Mouse (Mus musculus) liver, adult 2 months (tissue): ENCODE data around the gene Tenm2. TPM values are rescaled to one million over a fixed set of nuclear protein-coding genes. Genes with fewer than 3 reads are reported as not detected.
A peak's percentile ranks its signal among the peaks of the same experiment; 100 is the strongest.

Experiments used
- DNase-seq: peaks from one replicate; pipeline ENCODE4 v3.0.0-alpha.2; 2011; ENCODE audit warnings: low read depth, low spot score; ENCODE audit errors: extremely low read depth
- H3K27ac ChIP-seq: fragments of 200-500 bp; replicated peaks from 2 replicates; pipeline ENCODE4 v1.5.1; 2012; ENCODE audit warnings: low read depth, mild to moderate bottlenecking, control low read depth, inconsistent platforms, low read length; ENCODE audit not compliant: insufficient read depth
- H3K27me3 ChIP-seq: fragments of 200-500 bp; 2 replicates; pipeline ENCODE4 v1.6.1; 2012; ENCODE audit warnings: mild to moderate bottlenecking, moderate library complexity, low read length, inconsistent platforms; ENCODE audit not compliant: control insufficient read depth, insufficient read depth
- H3K36me3 ChIP-seq: fragments of 200-500 bp; 2 replicates; pipeline ENCODE4 v1.6.1; 2012; ENCODE audit warnings: low read length, inconsistent platforms; ENCODE audit not compliant: control insufficient read depth, insufficient read depth
- H3K4me1 ChIP-seq: fragments of 200-500 bp; 2 replicates; pipeline ENCODE4 v1.6.1; 2011; ENCODE audit warnings: low read length; ENCODE audit not compliant: control insufficient read depth, insufficient read depth
- H3K4me3 ChIP-seq: fragments of 200-500 bp; 2 replicates; pipeline ENCODE4 v1.5.1; 2011; ENCODE audit warnings: low read depth, mild to moderate bottlenecking, control low read depth, low read length, moderate library complexity; ENCODE audit not compliant: insufficient read depth
- H3K79me2 ChIP-seq: fragments of 200-500 bp; 2 replicates; pipeline ENCODE4 v1.6.1; 2012; ENCODE audit warnings: inconsistent platforms, mild to moderate bottlenecking, low read length, moderate library complexity; ENCODE audit not compliant: control insufficient read depth, insufficient read depth
- H3K9ac ChIP-seq: fragments of 200-500 bp; 2 replicates; pipeline ENCODE4 v1.6.1; 2012; ENCODE audit warnings: low read depth, mild to moderate bottlenecking, control low read depth, inconsistent platforms, low read length
- CTCF ChIP-seq: fragments of 200-500 bp; IDR thresholded peaks from 2 replicates; pipeline ENCODE4 v1.5.1; 2011; ENCODE audit warnings: low read depth, low read length, control low read depth
- POLR2A ChIP-seq: fragments of 200-500 bp; IDR thresholded peaks from 2 replicates; pipeline ENCODE4 v1.6.1; 2011; ENCODE audit warnings: low read length, control low read depth; ENCODE audit not compliant: insufficient read depth; ENCODE audit errors: extremely low read depth
- WGBS: fragments of 180-500 bp; shearing (Covaris S2); methylation state at CpG from one replicate; pipeline ENCODE4 v1.1.7; 2018; 5-methylcytosine and 5-hydroxymethylcytosine counted together
- polyA plus RNA-seq: library from polyadenylated mRNA; depleted of rRNA; stranded (reverse); fragments of >200 nt; gene quantifications from 2 replicates; pipeline ENCODE4 v1.2.3, GENCODE M21; 2012
- total RNA-seq: library from RNA; depleted of rRNA; stranded (reverse); fragments of >200 nt; gene quantifications from 2 replicates; pipeline ENCODE4 v1.2.3, GENCODE M21; 2014

Gene Tenm2
- total and polyA plus RNA-seq, 2 experiments, result not detected

DNA sequence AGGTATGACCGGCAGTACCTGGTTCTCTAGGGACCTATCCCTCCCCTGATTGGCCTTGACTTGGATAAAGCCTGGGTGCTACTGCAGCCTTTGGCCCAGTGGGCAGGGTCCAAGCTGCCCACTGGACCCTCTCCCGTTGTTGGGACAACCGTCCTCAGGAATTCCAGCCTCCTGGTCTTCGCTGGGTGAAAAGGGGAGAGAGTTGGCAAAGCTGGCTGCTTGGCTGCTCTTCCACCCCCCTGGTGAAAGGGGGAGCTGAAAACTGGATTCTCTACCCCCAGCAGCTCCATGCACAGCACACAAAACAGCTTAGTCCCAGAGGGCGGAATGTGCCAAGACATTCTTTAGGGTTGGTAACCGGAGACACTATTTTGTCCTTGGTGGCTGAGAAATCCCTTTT is 1259.3 kb downstream of the Tenm2 start:
- TF ChIP-seq CTCF, result no peak
- no peak for TF ChIP-seq POLR2A
- 28% methylated on average over 6 of the region's 6 CpGs for WGBS
- Histone ChIP-seq H3K4me3 (no peak overlapping the region), H3K36me3 (no peaks in the 10 kb centered on the region), H3K79me2 (peaks cover 38% of the 10 kb centered on the region), H3K27me3 (no peaks in the 10 kb centered on the region), H3K4me1 (peaks cover 52% of the 10 kb centered on the region), H3K9ac (no peak overlapping the region), H3K27ac (peak overlapping the region; percentile 41)
- peak; percentile 54 for DNase-seq

DNA sequence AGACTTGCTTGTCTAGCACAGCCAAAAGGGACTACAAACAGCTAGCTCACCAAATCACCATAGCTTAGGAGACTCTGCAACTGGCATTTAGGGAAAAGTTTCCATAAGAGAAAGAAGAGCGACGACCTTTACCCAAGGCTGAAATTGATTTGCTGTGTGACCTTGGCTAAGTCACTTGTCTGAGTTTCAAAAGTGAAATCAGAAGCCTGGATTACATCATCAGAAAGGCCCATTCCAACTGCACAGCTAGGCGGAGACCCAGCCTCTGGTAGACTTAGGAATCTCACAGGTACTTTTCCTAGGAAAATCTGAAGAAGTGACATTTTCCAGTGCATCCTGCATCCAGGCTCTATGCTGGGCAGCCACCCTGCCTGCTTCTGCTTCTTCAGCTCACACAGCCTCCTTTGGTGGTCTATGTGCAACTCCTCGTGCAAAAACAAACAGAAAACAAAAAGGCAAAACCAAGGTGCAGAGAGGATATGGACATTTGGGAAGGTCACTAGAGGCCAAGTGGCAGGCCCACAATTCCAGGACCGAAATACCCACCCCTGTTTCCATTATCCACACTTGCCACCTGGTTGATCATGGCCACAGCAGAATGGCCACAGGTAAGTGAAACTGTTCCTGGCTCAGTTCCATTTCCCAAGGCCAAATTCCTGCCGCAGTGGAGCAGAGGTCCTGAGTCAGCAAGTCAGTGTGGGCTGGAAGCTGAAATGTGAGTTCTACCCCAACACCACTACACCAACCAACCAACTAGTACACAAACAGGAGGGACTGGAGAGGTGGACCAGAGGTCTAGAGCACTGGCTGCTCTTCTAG is 1260.9 kb downstream of the Tenm2 start:
- 25% methylated on average over 6 of the region's 6 CpGs for WGBS
- Histone ChIP-seq H3K79me2 (peaks cover 36% of the 10 kb centered on the region), H3K4me1 (peaks cover 60% of the 10 kb centered on the region), H3K27ac (peak overlapping the region; percentile 88), H3K9ac (peak overlapping the region; percentile 35), H3K4me3 (peak overlapping the region; percentile 6; the same call in 1 of the 2 replicates), H3K27me3 (no peaks in the 10 kb centered on the region), H3K36me3 (no peaks in the 10 kb centered on the region)
- DNase-seq, result peak; percentile 98
- TF ChIP-seq POLR2A, result no peak
- no peak for TF ChIP-seq CTCF

DNA sequence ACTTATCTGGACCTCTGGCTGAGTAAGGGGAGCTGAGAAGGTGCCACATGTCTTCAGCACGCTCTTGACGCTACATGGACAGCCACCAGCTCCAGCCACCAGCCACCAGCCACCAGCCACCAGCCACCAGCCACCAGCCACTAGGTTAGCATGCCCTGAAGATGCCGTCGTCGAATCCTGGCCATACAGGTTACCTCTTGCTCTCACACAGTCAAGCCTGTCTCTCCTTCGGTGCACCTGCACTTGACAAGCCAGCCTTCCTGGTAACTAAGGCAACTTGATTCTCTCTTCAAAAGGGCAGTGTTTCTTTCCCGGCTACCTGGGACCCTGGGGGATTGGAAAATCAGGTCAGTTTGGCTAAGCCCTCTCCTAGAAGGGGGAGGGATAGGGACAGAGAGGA is 1262.6 kb downstream of the Tenm2 start:
- H3K4me3 ChIP-seq, result no peak overlapping the region
- peaks cover 37% of the 10 kb centered on the region; the same call in 1 of the 2 replicates for H3K79me2 ChIP-seq
- WGBS, result 64% methylated on average over 7 of the region's 7 CpGs
- no peak for DNase-seq
- no peak for TF ChIP-seq POLR2A
- TF ChIP-seq CTCF, result no peak
- H3K27me3 ChIP-seq, result no peaks in the 10 kb centered on the region
- peaks cover 59% of the 10 kb centered on the region for H3K4me1 ChIP-seq
- no peaks in the 10 kb centered on the region for H3K36me3 ChIP-seq
- no peak overlapping the region for H3K9ac ChIP-seq
- H3K27ac ChIP-seq, result peak overlapping the region; percentile 84

DNA sequence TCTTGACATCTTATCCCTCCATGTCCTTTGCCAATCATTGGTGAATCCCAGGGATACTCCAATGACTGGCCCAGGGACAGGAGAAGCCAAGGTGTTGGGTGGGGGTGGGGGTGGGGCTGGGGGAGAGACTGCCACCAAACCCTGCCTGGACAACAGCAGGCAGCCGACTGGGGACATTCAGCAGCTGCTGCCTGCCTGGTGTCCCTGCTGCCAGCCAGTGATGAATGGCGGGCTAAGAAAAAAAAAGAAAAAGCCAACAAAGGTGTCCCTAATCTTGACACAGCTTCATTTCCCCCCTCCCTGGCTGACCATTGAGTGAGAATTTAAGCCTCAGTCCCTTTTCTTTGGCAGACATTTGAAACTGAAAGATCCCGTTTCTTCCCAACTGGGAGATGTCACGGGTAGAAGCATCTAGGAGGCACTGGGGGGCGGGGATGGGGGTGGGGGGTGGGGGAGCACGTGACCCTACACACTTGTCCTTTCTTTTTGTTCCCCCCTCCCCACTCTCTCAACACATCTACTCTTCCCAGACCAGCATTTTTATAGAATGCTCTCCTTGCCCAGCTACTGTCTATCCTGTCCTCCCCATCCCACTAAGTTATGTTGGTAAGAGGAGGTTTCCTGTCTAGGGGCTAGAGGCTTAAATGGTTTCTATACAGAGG is 1263.4 kb downstream of the Tenm2 start:
- H3K27me3 ChIP-seq, result no peaks in the 10 kb centered on the region
- 45% methylated on average over 6 of the region's 6 CpGs for WGBS

DNA sequence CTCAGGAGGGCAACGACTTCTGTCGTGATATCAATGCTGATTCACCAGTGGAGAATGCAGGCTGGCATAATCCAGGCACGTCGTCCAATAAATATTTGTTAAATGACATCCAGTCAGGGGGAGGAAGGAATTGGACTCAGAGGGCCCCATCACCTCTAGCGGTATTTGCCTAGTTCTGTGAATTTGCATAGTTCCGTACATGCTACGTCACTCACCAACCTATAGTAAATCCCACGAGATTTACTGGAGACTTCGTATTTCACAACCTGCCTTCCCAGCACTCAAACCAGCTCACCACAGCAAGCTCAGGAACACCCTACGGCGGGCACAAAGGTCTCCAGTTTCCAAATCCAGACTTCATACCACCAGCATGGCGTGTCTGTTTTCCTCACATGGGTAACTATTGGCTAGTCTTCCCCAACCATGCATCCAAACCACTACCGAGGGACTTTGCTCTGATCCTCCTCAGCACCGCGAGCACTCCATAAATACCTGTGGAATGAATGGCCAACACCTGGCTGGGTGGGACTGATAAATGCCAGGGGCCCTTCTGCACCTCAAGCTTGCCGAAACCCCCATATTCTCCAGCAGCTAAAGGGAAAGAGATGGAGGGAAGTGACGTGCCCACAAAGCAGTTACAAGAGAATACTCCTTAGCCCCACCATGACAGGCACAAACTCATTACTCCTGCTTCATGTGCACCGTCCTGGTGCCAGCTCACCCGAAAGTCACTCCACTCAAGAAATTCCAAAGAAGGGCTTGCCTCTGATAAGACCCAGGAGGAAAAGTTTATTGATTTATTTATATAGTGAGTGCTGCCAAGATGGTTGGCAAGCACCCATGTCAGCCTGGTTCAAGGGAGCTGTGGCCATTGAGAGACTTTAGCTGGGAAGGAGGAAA is 1264.7 kb downstream of the Tenm2 start:
- H3K27me3 ChIP-seq, result no peaks in the 10 kb centered on the region
- 22% methylated on average over 19 of the region's 19 CpGs for WGBS
- H3K36me3 ChIP-seq, result no peaks in the 10 kb centered on the region
- peaks cover 50% of the 10 kb centered on the region for H3K4me1 ChIP-seq
- H3K27ac ChIP-seq, result peak overlapping the region; percentile 87
- peak overlapping the region; percentile 26; the same call in 1 of the 2 replicates for H3K9ac ChIP-seq
- no peak overlapping the region for H3K4me3 ChIP-seq
- H3K79me2 ChIP-seq, result peaks cover 45% of the 10 kb centered on the region; the same call in 1 of the 2 replicates
- peak; percentile 85 for DNase-seq
- TF ChIP-seq CTCF, result no peak
- TF ChIP-seq POLR2A, result no peak

More for the DNA sequence above, 1263.4 kb downstream of the Tenm2 start:
- Histone ChIP-seq H3K27ac (no peak overlapping the region), H3K36me3 (no peaks in the 10 kb centered on the region), H3K79me2 (peaks cover 42% of the 10 kb centered on the region; the same call in 1 of the 2 replicates), H3K4me3 (no peak overlapping the region), H3K9ac (no peak overlapping the region), H3K4me1 (peaks cover 60% of the 10 kb centered on the region)
- TF ChIP-seq POLR2A (no peak), CTCF (no peak)
- DNase-seq, result no peak
